Mouse (Mus musculus) spleen, adult 2 months (tissue): ENCODE measurements around the gene Col7a1.

Experiments used
- CTCF ChIP-seq: fragments of 200-500 bp; IDR thresholded peaks from 2 replicates; pipeline ENCODE4 v1.5.1; 2011; ENCODE audit warnings: mild to moderate bottlenecking, inconsistent platforms; ENCODE audit not compliant: insufficient read depth, insufficient read length, insufficient replicate concordance; ENCODE audit errors: extremely low read depth
- POLR2A ChIP-seq: fragments of 200-500 bp; IDR thresholded peaks from 2 replicates; pipeline ENCODE4 v1.6.1; 2011; ENCODE audit warnings: low read depth, low read length, inconsistent platforms

- no peak for TF ChIP-seq POLR2A
- no peak for TF ChIP-seq CTCF
Measured at GRCm38 (mm10) chr9:109008081-109008480, 54.7 kb downstream of the Col7a1 start.
